Mouse (Mus musculus): Measurements from ENCODE around the gene Wnk2.

GRCm38 (mm10) chr13:49114116-49114515 is 33.7 kb downstream of the Wnk2 start:
- TF ChIP-seq CTCF (conservative IDR thresholded peaks at IDR 0.05; ENCODE audit: low read length) (no peak), POU5F1 (IDR thresholded peaks at IDR 0.05; ENCODE audit: borderline replicate concordance, low read length) (no peak), NANOG (IDR thresholded peaks at IDR 0.05; ENCODE audit: borderline replicate concordance, low read length) (no peak)
